In the genomic region with DNA sequence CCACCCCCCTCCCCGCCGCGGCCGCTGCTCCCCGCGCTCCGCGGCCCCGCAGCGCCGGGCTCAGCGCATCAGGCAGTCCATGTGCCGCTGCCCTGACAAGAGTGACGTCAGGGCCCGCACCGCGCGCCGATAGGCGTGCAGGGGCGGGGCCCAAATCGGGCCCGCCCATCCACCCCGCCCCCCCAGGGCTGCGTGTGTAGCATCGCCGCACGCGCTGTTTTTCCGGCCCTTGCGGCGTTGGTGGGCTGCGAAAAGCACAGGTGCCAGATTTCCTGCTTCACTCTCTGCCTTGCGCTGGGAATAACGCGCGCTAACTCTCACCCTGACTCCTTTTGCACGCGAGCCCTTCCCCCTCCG, we compare ENCODE assay signal across 8 mouse cellular contexts. TPM values are rescaled to one million over a fixed set of nuclear protein-coding genes. Genes with fewer than 3 reads are reported as not detected.
DNase-seq lines count a peak whose midpoint lies in the region; ATAC-seq and TF ChIP-seq lines count a peak whose summit lies in the region.

Gene Hlf, minus strand, starts transcription at position 79 of the 357 bp plus-strand sequence.

- no peak for DNase-seq in Patski (ENCODE audit: low read depth, low spot score)
- peak; percentile 94 to 95 for DNase-seq in cerebellum, postnatal 14 days
- DNase-seq in frontal cortex, postnatal 25 days (ENCODE audit: low spot score in 2 of 2) = peak; percentile 81 to 89
- peak; percentile 89 to 95 for DNase-seq in layer of hippocampus, postnatal 14 days (ENCODE audit: low spot score in 2 of 2)
- peak; percentile 91 for DNase-seq in lung, postnatal 10 days
- peak; percentile 76 for DNase-seq in ovary, postnatal 14 days (ENCODE audit: low spot score)
- DNase-seq in thymus, postnatal 10 days (ENCODE audit: low spot score in 2 of 2) = peak; percentile 79 to 88

- peak within 1 kb of the TSS; percentile 54 for H3K4me3 ChIP-seq in hindbrain, embryonic 13.5 days

- H3K36me3 ChIP-seq in hindbrain, embryonic 13.5 days = no peaks in the 10 kb centered on the region

- H3K9ac ChIP-seq in hindbrain, embryonic 13.5 days = peak within 1 kb of the TSS; percentile 70

- ATAC-seq in Patski = peak; percentile 65
- peak; percentile 96 for ATAC-seq in hindbrain, embryonic 13.5 days (ENCODE audit: low FRiP score)

- peaks cover 19% of the 10 kb centered on the region for H3K27me3 ChIP-seq in Patski
- H3K27me3 ChIP-seq in hindbrain, embryonic 13.5 days = peaks cover 60% of the 10 kb centered on the region

- peaks cover 25% of the 10 kb centered on the region for H3K4me1 ChIP-seq in hindbrain, embryonic 13.5 days (replicated peaks)

- POLR2A ChIA-PET in Patski (lab: Charles Lee) = no interaction called here

- H3K4me2 ChIP-seq in hindbrain, embryonic 13.5 days = peak within 1 kb of the TSS; percentile 96

- TF ChIP-seq CTCF in Patski (IDR thresholded peaks at IDR 0.05) = no peak

- WGBS in hindbrain, embryonic 13.5 days = 0% methylated on average over 25 of the region's 40 CpGs

- in situ Hi-C loops in Patski (cut with MboI; ENCODE audit: low pct_unique_long_range_greater_than_20kb) = no loop called here

- H3K9me3 ChIP-seq in hindbrain, embryonic 13.5 days = no peaks in the 10 kb centered on the region

- CTCF ChIA-PET in Patski (lab: Charles Lee) = no interaction called here

- H3K27ac ChIP-seq in hindbrain, embryonic 13.5 days = no peak within 1 kb of the TSS

RNA-seq across cellular contexts. Expression of gene Hlf, which starts in this region (rescaled TPM):
- polyA plus RNA-seq in Patski (2021) = 0.22 TPM
- 3.3 and 4.6 TPM in 2 replicates for polyA plus RNA-seq in hindbrain, embryonic 13.5 days (2015; fragmentation: Nextera tagmentation; extraction: Ambion mirVana)
- 10 to 100 TPM; 31.8 to 40.4 TPM for total RNA-seq in layer of hippocampus, postnatal 14 days (2021)

Comparison
In these comparisons a context has a peak if more than half of its experiments do, and no peak if none do; other contexts are left out.
1. Peak in ATAC-seq in Patski; RNA of the gene not detected or under 1 TPM.